Mouse (Mus musculus): ENCODE data around the gene Tex10. TPM values are rescaled to one million over a fixed set of nuclear protein-coding genes. Genes with fewer than 3 reads are reported as not detected.

The Tex10 gene
- polyA plus RNA-seq (2012; ENCODE audit: insufficient read depth, low replicate concordance): 0.53 and 2.2 TPM in 2 replicates

- Histone ChIP-seq H3K4me1 (peaks cover 27% of the 10 kb centered on the region), H3K4me3 (replicated peaks) (peak within 1 kb of the TSS; percentile 97), H3K36me3 (replicated peaks; ENCODE audit: low read length) (peaks cover 17% of the 10 kb centered on the region), H3K9me3 (no peaks in the 10 kb centered on the region), H3K27me3 (replicated peaks) (no peaks in the 10 kb centered on the region)
- peak; percentile 35; the same call in 1 of the 2 replicates for TF ChIP-seq FLI1 (IDR thresholded peaks at IDR 0.05; ENCODE audit: low read length)
- no peak for TF ChIP-seq GATA1 (IDR thresholded peaks at IDR 0.05; ENCODE audit: borderline replicate concordance, low read length)
These were observed at the start of gene Tex10 for GRCm38 (mm10) chr4:48472792-48473650. Gene Tex10 (minus strand): TSS chr4:48473459.

- Histone ChIP-seq H3K4me1 (no peaks in the 10 kb centered on the region), H3K4me3 (replicated peaks) (no peak overlapping the region)
These were observed 37.6 kb upstream of the Tex10 start for GRCm38 (mm10) chr4:48510861-48511260.

DNA sequence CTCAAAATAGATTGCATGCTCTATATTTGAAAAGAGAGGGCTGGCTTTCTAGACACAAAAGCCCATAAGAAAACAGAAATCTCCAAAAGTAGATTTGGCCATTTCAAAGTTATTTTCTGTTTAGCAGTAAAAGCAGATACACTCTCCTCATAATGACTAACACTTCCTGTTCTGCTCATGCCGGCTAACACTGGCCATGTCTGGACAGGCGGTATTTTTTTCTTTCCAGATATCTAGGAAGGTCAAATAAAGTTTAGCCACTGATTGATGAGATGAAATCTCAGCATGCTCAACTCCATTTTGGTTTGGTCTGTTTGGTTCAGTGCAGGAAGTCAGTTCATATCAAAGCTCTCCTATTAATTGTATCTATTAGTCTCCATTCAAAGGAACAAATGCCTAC, 19.3 kb upstream of the Tex10 start:
- TF ChIP-seq GATA1 (IDR thresholded peaks at IDR 0.05; ENCODE audit: borderline replicate concordance, low read length): no peak
- no peak for TF ChIP-seq FLI1 (IDR thresholded peaks at IDR 0.05; ENCODE audit: low read length)
- no peaks in the 10 kb centered on the region for H3K4me1 ChIP-seq
- H3K4me3 ChIP-seq (replicated peaks): no peak overlapping the region
- no peaks in the 10 kb centered on the region for H3K36me3 ChIP-seq (replicated peaks; ENCODE audit: low read length)
- peaks cover 5% of the 10 kb centered on the region for H3K9me3 ChIP-seq
- no peaks in the 10 kb centered on the region for H3K27me3 ChIP-seq (replicated peaks)

More at GRCm38 (mm10) chr4:48510861-48511260, 37.6 kb upstream of the Tex10 start:
- Histone ChIP-seq H3K36me3 (replicated peaks; ENCODE audit: low read length) (no peaks in the 10 kb centered on the region), H3K27me3 (replicated peaks) (no peaks in the 10 kb centered on the region), H3K9me3 (peaks cover 7% of the 10 kb centered on the region)
- TF ChIP-seq FLI1 (IDR thresholded peaks at IDR 0.05; ENCODE audit: low read length): no peak
- no peak for TF ChIP-seq GATA1 (IDR thresholded peaks at IDR 0.05; ENCODE audit: borderline replicate concordance, low read length)

DNA sequence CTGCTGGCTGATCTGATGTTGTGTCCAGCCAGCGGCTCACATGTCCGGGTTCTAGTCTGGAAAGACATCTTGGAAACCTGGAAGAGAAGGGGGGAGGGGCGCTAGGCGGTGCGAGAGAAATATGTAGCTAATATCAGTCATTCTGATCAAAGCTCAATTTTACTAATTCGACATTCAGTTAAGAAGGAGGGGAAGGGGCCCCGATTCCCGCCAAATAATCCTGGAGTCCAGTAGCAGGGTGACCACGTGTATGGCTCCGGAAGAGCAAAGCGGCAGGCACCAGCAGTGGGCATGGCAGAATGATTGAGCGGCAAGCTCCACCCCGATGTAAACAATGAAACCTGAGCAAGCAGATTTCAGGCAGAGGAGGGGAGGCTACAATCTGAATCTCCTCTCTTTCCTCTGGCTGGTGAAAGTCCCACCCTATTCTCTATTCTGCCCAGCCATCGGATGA, 18.1 kb upstream of the Tex10 start:
- no peaks in the 10 kb centered on the region for H3K27me3 ChIP-seq (replicated peaks)
- peaks cover 5% of the 10 kb centered on the region for H3K9me3 ChIP-seq
- H3K4me3 ChIP-seq (replicated peaks): no peak overlapping the region
- no peaks in the 10 kb centered on the region for H3K4me1 ChIP-seq
- TF ChIP-seq GATA1 (IDR thresholded peaks at IDR 0.05; ENCODE audit: borderline replicate concordance, low read length): no peak
- TF ChIP-seq FLI1 (IDR thresholded peaks at IDR 0.05; ENCODE audit: low read length): no peak
- no peaks in the 10 kb centered on the region for H3K36me3 ChIP-seq (replicated peaks; ENCODE audit: low read length)

DNA sequence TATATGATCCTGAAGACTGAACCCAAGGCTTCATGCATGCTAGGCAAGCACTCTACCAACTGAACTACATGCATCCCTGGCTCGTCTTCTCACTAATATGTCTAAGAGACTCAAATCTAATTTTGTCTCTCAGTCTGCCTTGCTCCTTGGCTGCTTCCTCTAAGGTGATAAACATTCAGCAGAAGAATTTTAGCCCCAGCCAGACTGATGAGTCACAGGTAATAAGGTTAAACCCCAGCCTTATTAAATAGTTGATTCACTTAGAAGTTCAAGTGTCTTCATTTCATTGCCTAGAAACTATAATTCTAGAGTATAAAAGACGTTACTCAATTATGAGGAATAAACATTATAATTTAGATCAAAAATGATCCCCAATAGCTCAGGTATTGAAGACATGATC, 15.7 kb upstream of the Tex10 start:
- H3K4me1 ChIP-seq: no peaks in the 10 kb centered on the region
- H3K36me3 ChIP-seq (replicated peaks; ENCODE audit: low read length): no peaks in the 10 kb centered on the region
- H3K4me3 ChIP-seq (replicated peaks): no peak overlapping the region
- no peaks in the 10 kb centered on the region for H3K27me3 ChIP-seq (replicated peaks)
- H3K9me3 ChIP-seq: peaks cover 5% of the 10 kb centered on the region
- TF ChIP-seq FLI1 (IDR thresholded peaks at IDR 0.05; ENCODE audit: low read length) (no peak), GATA1 (IDR thresholded peaks at IDR 0.05; ENCODE audit: borderline replicate concordance, low read length) (no peak)

DNA sequence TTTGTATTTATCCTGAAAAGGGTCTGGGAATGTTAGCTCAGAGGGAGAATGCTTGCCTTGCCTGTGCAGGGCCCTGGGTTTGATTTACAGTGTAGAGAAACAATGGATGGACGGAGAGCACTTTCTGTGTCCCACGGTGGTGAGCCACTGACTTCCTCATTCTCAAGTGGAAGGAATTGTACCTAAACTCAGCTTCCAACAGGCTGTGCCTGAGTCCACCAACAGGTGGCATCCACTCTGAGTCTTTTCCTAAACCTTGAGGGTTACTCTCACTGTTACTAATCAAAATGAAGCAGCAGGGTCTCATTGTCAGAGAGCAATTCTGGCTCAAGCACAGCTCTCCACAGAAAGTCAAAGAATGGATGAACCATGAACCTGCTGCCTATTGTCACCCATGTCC, 8.0 kb upstream of the Tex10 start:
- peaks cover 3% of the 10 kb centered on the region for H3K4me1 ChIP-seq
- no peaks in the 10 kb centered on the region for H3K36me3 ChIP-seq (replicated peaks; ENCODE audit: low read length)
- 0 out of 2 replicates have a peak, but pooled peaks cover 6% of the 10 kb centered on the region for H3K9me3 ChIP-seq
- H3K27me3 ChIP-seq (replicated peaks): no peaks in the 10 kb centered on the region
- TF ChIP-seq GATA1 (IDR thresholded peaks at IDR 0.05; ENCODE audit: borderline replicate concordance, low read length) (no peak), FLI1 (IDR thresholded peaks at IDR 0.05; ENCODE audit: low read length) (no peak)
- no peak overlapping the region for H3K4me3 ChIP-seq (replicated peaks)

GRCm38 (mm10) chr4:48473651-48474011, 372 bp upstream of the Tex10 start:
- Histone ChIP-seq H3K4me1 (peaks cover 27% of the 10 kb centered on the region), H3K27me3 (replicated peaks) (no peaks in the 10 kb centered on the region)
- TF ChIP-seq GATA1 (IDR thresholded peaks at IDR 0.05; ENCODE audit: borderline replicate concordance, low read length): no peak
- TF ChIP-seq FLI1 (IDR thresholded peaks at IDR 0.05; ENCODE audit: low read length): no peak

DNA sequence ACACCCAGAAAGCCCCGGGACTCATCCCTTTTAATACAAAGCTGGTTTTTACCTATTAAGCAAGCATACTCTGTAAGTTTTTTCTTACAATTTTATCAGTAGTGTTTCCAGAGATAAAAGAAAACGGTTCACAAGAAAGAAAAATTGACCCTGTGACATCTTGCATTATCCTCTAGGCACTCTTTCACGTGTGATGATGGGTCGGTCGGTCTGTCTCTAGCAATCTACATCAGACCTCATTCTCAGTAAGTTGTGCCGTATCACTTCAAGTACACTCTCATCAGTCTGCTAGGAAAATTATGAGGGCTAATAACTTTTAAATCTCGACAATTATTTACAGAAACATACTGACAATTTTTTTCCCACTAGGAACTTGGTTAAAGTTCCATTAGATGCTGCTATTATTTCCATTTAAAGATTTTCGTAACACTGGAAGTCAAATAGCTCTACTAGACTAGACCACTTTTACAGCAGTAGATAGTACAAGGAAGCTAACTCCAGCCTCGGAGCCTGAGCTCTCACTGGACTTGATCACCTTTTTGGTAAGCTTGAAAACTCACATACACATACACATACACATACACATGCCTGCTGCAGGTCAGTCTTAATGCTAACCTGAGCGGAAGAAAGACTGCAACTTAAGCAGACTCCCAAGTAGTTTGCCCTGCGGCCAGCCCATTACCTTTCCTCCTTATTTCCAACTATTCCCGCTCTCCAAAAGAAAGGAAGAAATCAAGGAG, 1.0 kb downstream of the Tex10 start:
- Histone ChIP-seq H3K36me3 (replicated peaks; ENCODE audit: low read length) (peaks cover 22% of the 10 kb centered on the region), H3K4me1 (peaks cover 27% of the 10 kb centered on the region)

More at GRCm38 (mm10) chr4:48473651-48474011, 372 bp upstream of the Tex10 start:
- peaks cover 11% of the 10 kb centered on the region for H3K36me3 ChIP-seq (replicated peaks; ENCODE audit: low read length)
- H3K4me3 ChIP-seq (replicated peaks): peak overlapping the region; percentile 97
- H3K9me3 ChIP-seq: 0 out of 2 replicates have a peak, but pooled peaks cover 1% of the 10 kb centered on the region

GRCm38 (mm10) chr4:48470977-48471376, 2.3 kb downstream of the Tex10 start:
- Histone ChIP-seq H3K9me3 (no peaks in the 10 kb centered on the region), H3K27me3 (replicated peaks) (no peaks in the 10 kb centered on the region), H3K36me3 (replicated peaks; ENCODE audit: low read length) (peaks cover 35% of the 10 kb centered on the region), H3K4me3 (replicated peaks) (peak overlapping the region; percentile 71), H3K4me1 (peaks cover 27% of the 10 kb centered on the region)
- TF ChIP-seq GATA1 (IDR thresholded peaks at IDR 0.05; ENCODE audit: borderline replicate concordance, low read length) (no peak), FLI1 (IDR thresholded peaks at IDR 0.05; ENCODE audit: low read length) (no peak)

More for the DNA sequence above, 1.0 kb downstream of the Tex10 start:
- no peak for TF ChIP-seq GATA1 (IDR thresholded peaks at IDR 0.05; ENCODE audit: borderline replicate concordance, low read length)
- TF ChIP-seq FLI1 (IDR thresholded peaks at IDR 0.05; ENCODE audit: low read length): no peak
- Histone ChIP-seq H3K27me3 (replicated peaks) (no peaks in the 10 kb centered on the region), H3K4me3 (replicated peaks) (peak overlapping the region; percentile 97), H3K9me3 (no peaks in the 10 kb centered on the region)

All from megakaryocyte, embryonic 14.5 days (primary cell).